Mouse (Mus musculus) cerebellum, adult 2 months (tissue): ENCODE results near the gene P3h3. TPM values are rescaled to one million over a fixed set of nuclear protein-coding genes. Genes with fewer than 3 reads are reported as not detected.
A peak's percentile ranks its signal among the peaks of the same experiment; 100 is the strongest.
"Not testable (repeated sequence)": the region's sequence is repeated elsewhere in the genome, so short reads cannot be mapped to it uniquely, and the experiment has no call there.

Experiments used
- DNase-seq, 2 experiments: peaks; one replicate each; pipeline ENCODE4 v3.0.0; 2021
- H3K27ac ChIP-seq: fragments of 200-500 bp; 2 replicates; pipeline ENCODE4 v1.5.1; 2012; ENCODE audit warnings: low read length, control low read depth, inconsistent platforms; ENCODE audit not compliant: insufficient read depth
- H3K27me3 ChIP-seq: fragments of 200-500 bp; 2 replicates; pipeline ENCODE4 v1.6.1; 2012; ENCODE audit warnings: inconsistent platforms, mild to moderate bottlenecking, low read length, moderate library complexity; ENCODE audit not compliant: control insufficient read depth, insufficient read depth
- H3K4me1 ChIP-seq: fragments of 200-500 bp; 2 replicates; pipeline ENCODE4 v1.6.1; 2011; ENCODE audit warnings: low read length; ENCODE audit not compliant: control insufficient read depth, insufficient read depth
- H3K4me3 ChIP-seq: fragments of 200-500 bp; replicated peaks from 2 replicates; pipeline ENCODE3; 2011; ENCODE audit warnings: mild to moderate bottlenecking, low read depth, low read length, control low read depth; ENCODE audit not compliant: insufficient read depth
- CTCF ChIP-seq: fragments of 200-500 bp; IDR thresholded peaks from 2 replicates; pipeline ENCODE4 v1.5.1; 2011; ENCODE audit warnings: low read depth, mild to moderate bottlenecking, control low read depth, low read length, moderate library complexity, borderline replicate concordance; ENCODE audit not compliant: insufficient read depth
- POLR2A ChIP-seq: fragments of 200-500 bp; IDR thresholded peaks from 2 replicates; pipeline ENCODE4 v1.6.1; 2011; ENCODE audit warnings: low read length, control low read depth, borderline replicate concordance; ENCODE audit not compliant: insufficient read depth
- WGBS: fragments of 180-500 bp; shearing (Covaris S2); methylation state at CpG from one replicate; pipeline ENCODE4 v1.1.7; 2018; 5-methylcytosine and 5-hydroxymethylcytosine counted together
- polyA plus RNA-seq: library from polyadenylated mRNA; depleted of rRNA; stranded (reverse); fragments of >200 nt; gene quantifications from 2 replicates; pipeline ENCODE4 v1.2.3, GENCODE M21; 2012

Gene P3h3
- polyA plus RNA-seq, 1 experiment: 106 TPM

DNA sequence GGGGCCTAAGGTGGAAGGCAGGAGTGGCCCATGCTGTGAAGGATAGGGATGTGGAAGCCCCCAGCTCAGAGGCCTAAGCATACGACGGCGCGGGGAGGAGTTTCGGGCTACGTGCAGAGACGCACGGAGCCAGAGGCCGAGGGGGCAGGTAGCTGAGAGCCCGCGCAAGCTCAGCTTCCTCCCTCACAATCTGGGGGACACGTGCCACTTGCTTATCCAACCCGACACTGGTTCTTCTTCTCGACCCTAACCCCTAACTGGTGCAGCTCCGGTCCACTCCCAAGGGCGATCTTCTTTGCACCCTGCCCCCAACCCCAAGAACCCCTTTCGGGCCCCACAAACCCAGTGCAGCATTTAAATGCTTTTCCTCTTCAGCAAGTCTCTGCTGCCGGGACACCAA is 44.1 kb downstream of the P3h3 start:
- peak overlapping the region; percentile 80 for H3K27ac ChIP-seq
- H3K4me3 ChIP-seq: peak overlapping the region; percentile 83
- H3K27me3 ChIP-seq: no peaks in the 10 kb centered on the region
- no peak for TF ChIP-seq CTCF
- TF ChIP-seq POLR2A: peak; percentile 44; the same call in 1 of the 2 replicates
- WGBS: 0% methylated on average over 18 of the region's 18 CpGs
- peak; percentile 80 to 83 for DNase-seq
- H3K4me1 ChIP-seq: peaks cover 21% of the 10 kb centered on the region

DNA sequence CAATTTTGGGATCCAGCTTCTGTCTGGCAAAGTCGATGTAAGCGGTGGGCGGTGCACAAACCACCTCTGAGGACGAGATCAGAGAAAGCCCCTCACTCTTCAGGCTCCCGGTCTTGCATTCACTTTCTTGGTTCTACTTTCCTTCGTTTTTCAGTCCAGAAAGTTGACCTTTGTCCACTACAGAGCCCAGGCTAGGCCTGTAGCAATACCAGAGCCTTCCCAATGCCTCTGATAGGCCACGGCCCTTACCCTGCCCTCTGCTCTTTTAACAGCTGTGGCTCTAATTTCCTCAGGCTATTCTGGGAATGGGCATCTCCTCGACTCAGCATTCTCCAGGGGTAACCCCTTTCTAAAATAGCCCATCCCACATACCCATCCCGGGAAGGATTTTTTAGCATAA is 44.7 kb downstream of the P3h3 start:
- Histone ChIP-seq H3K4me3 (peak overlapping the region; percentile 83), H3K27ac (peak overlapping the region; percentile 80), H3K4me1 (peaks cover 21% of the 10 kb centered on the region), H3K27me3 (no peaks in the 10 kb centered on the region)
- DNase-seq: peak in 1 of 2 experiments; percentile 48
- WGBS: 13% methylated on average over 9 of the region's 9 CpGs
- TF ChIP-seq CTCF: no peak
- TF ChIP-seq POLR2A: no peak

GRCm38 (mm10) chr6:124811701-124812560 is 45.6 kb downstream of the P3h3 start:
- peak in 1 of 2 experiments; percentile 39 for DNase-seq
- no peak for TF ChIP-seq CTCF
- TF ChIP-seq POLR2A: no peak
- 68% methylated on average over 24 of the region's 24 CpGs for WGBS
- Histone ChIP-seq H3K4me3 (peak overlapping the region; percentile 83), H3K27me3 (no peaks in the 10 kb centered on the region), H3K4me1 (peaks cover 21% of the 10 kb centered on the region), H3K27ac (no peak overlapping the region)

DNA sequence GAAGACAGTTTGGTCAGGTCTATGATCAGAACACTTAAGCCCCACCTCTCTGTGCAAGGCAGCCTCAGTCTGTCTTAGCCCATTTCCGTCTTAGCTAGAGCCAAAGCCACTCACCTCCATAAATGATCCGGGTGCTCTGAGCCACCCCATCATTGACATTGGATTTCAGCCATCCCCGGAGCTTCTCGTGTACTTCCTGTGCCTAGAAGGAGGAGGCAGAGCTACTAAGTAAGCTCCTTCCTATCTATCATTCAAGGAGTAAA is 46.2 kb downstream of the P3h3 start:
- Histone ChIP-seq H3K4me3 (no peak overlapping the region), H3K27ac (no peak overlapping the region), H3K4me1 (peaks cover 26% of the 10 kb centered on the region), H3K27me3 (no peaks in the 10 kb centered on the region)
- TF ChIP-seq POLR2A: no peak
- no peak for TF ChIP-seq CTCF
- peak in 1 of 2 experiments; percentile 29 for DNase-seq
- 37% methylated on average over 4 of the region's 4 CpGs for WGBS

- not testable (repeated sequence) for H3K27ac ChIP-seq, DNase-seq, H3K27me3 ChIP-seq, H3K4me3 ChIP-seq
- H3K4me1 ChIP-seq: peaks cover 28% of the 10 kb centered on the region
- WGBS: 59% methylated on average over 11 of the region's 11 CpGs
Measured at GRCm38 (mm10) chr6:124810566-124811402, 46.8 kb downstream of the P3h3 start.

DNA sequence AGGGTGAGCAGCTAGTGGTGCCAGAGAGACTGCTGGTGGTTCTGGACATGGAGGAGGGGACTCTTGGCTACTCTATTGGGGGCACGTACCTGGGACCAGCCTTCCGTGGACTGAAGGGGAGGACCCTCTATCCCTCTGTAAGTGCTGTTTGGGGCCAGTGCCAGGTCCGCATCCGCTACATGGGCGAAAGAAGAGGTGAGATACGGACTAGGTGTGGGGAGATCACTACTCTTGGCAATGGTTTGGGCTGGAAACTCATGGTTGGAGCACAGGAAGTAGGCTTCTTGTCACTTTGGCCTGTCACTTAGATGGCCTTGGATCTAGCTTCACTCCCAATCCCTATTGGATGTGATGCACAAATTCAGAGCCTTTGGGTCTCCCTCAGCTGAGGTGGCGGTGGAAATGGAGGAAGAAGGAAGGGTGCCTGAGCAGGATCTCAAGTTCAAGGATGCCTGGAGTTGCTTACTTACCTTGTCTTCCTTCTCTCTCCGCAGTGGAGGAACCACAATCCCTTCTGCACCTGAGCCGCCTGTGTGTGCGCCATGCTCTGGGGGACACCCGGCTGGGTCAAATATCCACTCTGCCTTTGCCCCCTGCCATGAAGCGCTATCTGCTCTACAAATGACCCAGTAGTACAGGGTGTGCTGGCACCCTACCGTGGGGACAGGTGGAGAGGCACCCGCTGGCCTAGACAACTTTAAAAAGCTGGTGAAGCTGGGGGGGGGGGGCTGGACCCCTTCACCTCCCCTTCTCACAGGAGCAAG is 47.6 kb downstream of the P3h3 start:
- TF ChIP-seq POLR2A (no peak; the same call in 1 of the 2 replicates), CTCF (0 out of 2 replicates have a peak, but pooled peaks have one; percentile 21)
- H3K27ac ChIP-seq: peak overlapping the region; percentile 16
- WGBS: 30% methylated on average over 14 of the region's 14 CpGs
- peaks cover 28% of the 10 kb centered on the region for H3K4me1 ChIP-seq
- H3K4me3 ChIP-seq: peak overlapping the region; percentile 64
- DNase-seq: no peak
- no peaks in the 10 kb centered on the region for H3K27me3 ChIP-seq

GRCm38 (mm10) chr6:124809052-124809774 is 48.3 kb downstream of the P3h3 start:
- H3K4me3 ChIP-seq: peak overlapping the region; percentile 64
- under 1% methylated on average over 35 of the region's 35 CpGs for WGBS
- peak overlapping the region; percentile 65 for H3K27ac ChIP-seq
- peaks cover 24% of the 10 kb centered on the region for H3K4me1 ChIP-seq
- no peaks in the 10 kb centered on the region for H3K27me3 ChIP-seq
- DNase-seq: peak; percentile 85 to 90
- no peak; the same call in 1 of the 2 replicates for TF ChIP-seq POLR2A
- TF ChIP-seq CTCF: peak; percentile 67
